Mouse (Mus musculus): ENCODE measurements around the gene Calml4.

The Calml4 gene

GRCm38 (mm10) chr9:62894486-62894885 is 36.6 kb downstream of the Calml4 start:
- in situ Hi-C loops (cut with MboI, MseI): loop anchor here (5.0 kb wide), 1 partner anchor 42 kb away; no protein-coding TSS in a partner anchor

DNA sequence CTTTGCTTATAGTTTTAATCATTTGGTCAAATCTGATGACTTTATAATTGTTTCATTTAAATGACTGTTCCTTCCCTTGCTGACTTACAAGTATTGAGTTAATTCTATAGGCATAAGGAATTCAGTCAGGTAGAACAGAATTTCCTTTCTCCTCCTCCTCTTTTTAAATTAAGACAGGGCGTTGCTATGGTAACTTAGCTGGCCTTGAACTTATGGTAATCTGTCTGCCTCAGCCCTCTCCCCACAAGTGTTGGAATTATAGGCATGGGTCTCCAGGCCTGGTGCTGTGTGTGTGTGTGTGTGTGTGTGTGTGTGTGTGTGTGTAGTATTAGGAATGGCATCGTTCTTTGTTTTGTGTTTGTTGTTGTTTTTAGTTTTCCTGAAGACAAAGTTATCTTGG is 43.9 kb downstream of the Calml4 start:
- in situ Hi-C loops (cut with MboI, MseI): no loop called here

GRCm38 (mm10) chr9:62903841-62904240 is 46.0 kb downstream of the Calml4 start:
- in situ Hi-C loops (cut with MboI, MseI): no loop called here

- in situ Hi-C loops (cut with MboI, MseI): no loop called here
These were observed 47.2 kb downstream of the Calml4 start for GRCm38 (mm10) chr9:62905039-62905438.

- in situ Hi-C loops (cut with MboI, MseI): no loop called here
These were observed 55.6 kb downstream of the Calml4 start for GRCm38 (mm10) chr9:62913390-62914069.

GRCm38 (mm10) chr9:62917059-62917458 is 59.2 kb downstream of the Calml4 start:
- in situ Hi-C loops (cut with MboI, MseI): no loop called here

DNA sequence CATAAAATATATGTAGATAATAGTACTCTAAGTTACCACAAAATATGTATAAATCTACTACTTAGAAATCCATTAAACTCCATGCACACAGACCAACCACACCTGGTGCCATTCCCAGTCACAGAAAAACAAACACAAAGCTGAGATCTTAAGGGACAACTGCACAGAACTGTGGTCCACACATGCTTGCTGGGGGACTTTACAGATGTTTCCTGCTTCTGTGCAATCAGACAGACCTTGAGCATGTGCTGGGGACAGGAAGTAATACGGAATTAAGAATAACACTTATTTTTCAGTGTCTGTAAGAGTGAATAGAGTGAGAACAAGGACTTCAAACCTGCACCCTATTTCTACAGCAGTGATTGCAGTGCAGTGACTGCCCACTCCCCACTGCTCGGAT is 63.0 kb downstream of the Calml4 start:
- in situ Hi-C loops (cut with MboI, MseI): no loop called here

DNA sequence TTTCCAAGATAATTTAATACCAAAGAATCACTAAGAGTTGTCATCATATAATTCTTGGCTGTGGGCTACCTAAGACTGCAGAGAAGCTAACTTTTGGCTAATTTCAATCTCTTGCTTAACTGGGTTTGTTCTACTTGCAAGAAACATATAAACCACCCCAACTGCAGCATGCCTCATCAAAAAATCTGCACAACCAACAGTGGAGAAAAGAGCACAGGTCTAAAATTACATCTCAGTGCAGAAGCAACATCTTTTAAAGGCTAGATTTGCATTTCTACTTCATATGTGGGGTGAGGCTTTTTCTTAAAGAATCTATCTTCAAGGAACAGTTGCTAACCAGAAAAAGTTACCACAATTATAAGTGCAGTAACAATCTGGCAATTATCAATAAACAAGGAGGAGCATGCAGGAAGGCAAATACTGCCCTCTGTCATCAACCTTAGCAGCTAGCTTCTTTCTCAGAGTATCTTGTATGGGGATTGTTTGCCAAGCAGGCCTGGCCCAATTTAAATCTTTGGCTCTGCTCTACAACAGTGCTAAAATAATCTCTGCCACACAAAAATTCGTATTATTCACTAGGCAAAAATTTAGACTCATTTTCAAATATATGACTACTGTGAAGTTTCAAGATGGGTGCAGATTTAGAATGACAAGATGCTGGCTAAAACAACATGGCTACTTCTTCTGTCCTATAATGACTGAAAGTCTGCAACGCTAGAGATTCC is 67.2 kb downstream of the Calml4 start:
- in situ Hi-C loops (cut with MboI, MseI): loop anchor here (5.0 kb wide), 1 partner anchor 47 kb away; no protein-coding TSS in a partner anchor

Measured in regulatory T cell (primary cell).